Mouse (Mus musculus) bone marrow, adult 2 months (tissue): Measurements from ENCODE around the gene Slc22a4. TPM values are rescaled to one million over a fixed set of nuclear protein-coding genes. Genes with fewer than 3 reads are reported as not detected.
"Not testable (repeated sequence)": the region's sequence is repeated elsewhere in the genome, so short reads cannot be mapped to it uniquely, and the experiment has no call there.

Experiments
- H3K27ac ChIP-seq: fragments of 200-500 bp; 2 replicates; pipeline ENCODE4 v1.5.1; 2012; ENCODE audit warnings: low read depth, mild to moderate bottlenecking, control low read depth, inconsistent platforms, low read length; ENCODE audit not compliant: control insufficient read depth, poor library complexity, insufficient read depth
- H3K4me1 ChIP-seq: fragments of 200-500 bp; 2 replicates; pipeline ENCODE4 v1.6.1; 2011; ENCODE audit warnings: low read length; ENCODE audit not compliant: control insufficient read depth, insufficient read depth
- H3K4me3 ChIP-seq: fragments of 200-500 bp; replicated peaks from 2 replicates; pipeline ENCODE3; 2011; ENCODE audit warnings: mild to moderate bottlenecking, low read depth, low read length, control low read depth; ENCODE audit not compliant: control insufficient read depth
- CTCF ChIP-seq: fragments of 200-500 bp; IDR thresholded peaks from 2 replicates; pipeline ENCODE4 v1.5.1; 2011; ENCODE audit warnings: low read length, control low read depth; ENCODE audit not compliant: control insufficient read depth, insufficient read depth
- POLR2A ChIP-seq: fragments of 200-500 bp; IDR thresholded peaks from 2 replicates; pipeline ENCODE4 v1.6.1; 2011; ENCODE audit warnings: low read depth, mild to moderate bottlenecking, control low read depth, low read length, borderline replicate concordance; ENCODE audit not compliant: control insufficient read depth
- WGBS: fragments of 180-500 bp; shearing (Covaris S2); methylation state at CpG from one replicate; pipeline ENCODE4 v1.1.7; 2018; 5-methylcytosine and 5-hydroxymethylcytosine counted together
- polyA plus RNA-seq: library from polyadenylated mRNA; stranded (reverse); fragments of >200 nt; gene quantifications from 2 replicates; pipeline ENCODE4 v1.2.4, GENCODE M21; 2011; ENCODE audit warnings: low replicate concordance; ENCODE audit not compliant: missing spikeins, insufficient read depth, insufficient read length

Slc22a4 gene
- polyA plus RNA-seq, 1 experiment = 34.8 TPM

DNA sequence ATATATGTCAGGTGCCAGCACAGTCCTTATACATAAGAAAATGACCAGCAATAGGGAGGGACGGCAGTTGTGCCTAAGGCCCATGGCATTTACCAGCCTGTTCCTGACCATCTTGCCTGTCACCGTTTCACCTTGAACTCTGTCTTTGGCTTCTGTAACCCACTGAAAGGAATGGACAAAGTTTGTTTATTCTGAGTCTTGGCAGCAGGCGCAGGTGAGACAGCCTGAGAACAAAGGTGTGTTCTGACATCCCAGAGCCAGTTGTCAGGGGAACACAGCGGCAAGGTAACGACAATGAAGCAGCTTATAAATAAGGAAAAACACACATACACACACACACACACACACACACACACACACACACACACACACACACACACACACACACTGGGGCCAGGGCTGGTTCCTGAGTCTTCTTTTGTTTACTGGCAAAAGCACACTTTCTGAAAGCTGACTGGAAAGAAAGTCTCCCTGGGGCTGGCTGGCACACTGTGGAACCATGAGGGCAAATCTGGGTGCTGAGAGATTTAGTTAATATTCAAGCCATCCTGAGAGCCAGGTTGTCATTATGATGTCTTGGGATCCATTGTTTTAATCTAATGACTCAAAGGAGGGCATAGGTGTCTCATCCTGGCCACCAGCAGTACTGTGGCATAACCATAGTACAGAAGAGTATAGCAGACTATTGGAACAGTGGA lies 6.3 kb downstream of the Slc22a4 start:
- no peak overlapping the region for H3K27ac ChIP-seq
- H3K4me3 ChIP-seq = no peak overlapping the region
- H3K4me1 ChIP-seq = no peaks in the 10 kb centered on the region; the same call in 1 of the 2 replicates
- 92% methylated on average over 5 of the region's 5 CpGs for WGBS
- TF ChIP-seq POLR2A = no peak
- no peak for TF ChIP-seq CTCF

DNA sequence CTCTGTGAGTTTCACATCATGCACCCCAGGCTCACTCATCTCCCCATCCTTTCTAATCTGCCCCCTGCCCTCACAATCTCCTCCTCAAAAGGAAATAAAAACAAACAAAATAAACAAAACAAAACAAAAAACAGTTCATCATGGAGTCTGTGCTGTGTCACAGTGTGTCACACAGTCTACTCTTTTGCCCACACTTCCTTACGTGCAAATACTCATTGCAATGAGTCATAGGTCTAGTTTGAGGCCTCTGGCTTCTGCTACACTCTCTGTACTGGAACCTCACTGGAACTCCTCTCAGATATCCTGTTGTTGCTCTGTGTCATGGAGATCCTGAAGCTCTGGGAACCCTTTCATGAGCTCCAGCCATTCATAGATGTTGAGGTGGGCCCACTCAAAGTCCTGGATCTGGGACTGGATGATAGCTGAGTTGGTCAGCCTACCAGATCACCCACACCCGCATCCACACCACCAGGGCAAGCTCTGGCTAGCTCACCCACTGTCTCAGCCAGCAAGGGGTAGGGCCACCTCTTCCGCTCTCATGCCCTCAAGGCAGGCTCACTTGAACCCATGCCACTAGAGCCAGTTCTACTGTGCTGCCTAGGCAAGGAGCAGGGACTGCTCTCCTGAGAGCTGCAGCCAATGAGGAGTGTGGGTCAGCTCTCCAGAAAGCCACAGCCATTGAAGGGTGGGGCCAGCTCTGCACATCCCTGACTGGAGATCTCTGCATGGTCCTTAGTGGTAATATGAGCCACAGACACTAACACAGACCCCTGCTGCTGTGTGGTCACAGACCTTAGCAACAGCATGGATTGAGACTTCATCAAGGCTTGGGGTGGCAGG lies 8.8 kb downstream of the Slc22a4 start:
- Histone ChIP-seq H3K27ac (no peak overlapping the region), H3K4me1 (no peaks in the 10 kb centered on the region; the same call in 1 of the 2 replicates), H3K4me3 (no peak overlapping the region)
- WGBS = 84% methylated on average over 3 of the region's 3 CpGs
- TF ChIP-seq POLR2A (no peak), CTCF (no peak)

DNA sequence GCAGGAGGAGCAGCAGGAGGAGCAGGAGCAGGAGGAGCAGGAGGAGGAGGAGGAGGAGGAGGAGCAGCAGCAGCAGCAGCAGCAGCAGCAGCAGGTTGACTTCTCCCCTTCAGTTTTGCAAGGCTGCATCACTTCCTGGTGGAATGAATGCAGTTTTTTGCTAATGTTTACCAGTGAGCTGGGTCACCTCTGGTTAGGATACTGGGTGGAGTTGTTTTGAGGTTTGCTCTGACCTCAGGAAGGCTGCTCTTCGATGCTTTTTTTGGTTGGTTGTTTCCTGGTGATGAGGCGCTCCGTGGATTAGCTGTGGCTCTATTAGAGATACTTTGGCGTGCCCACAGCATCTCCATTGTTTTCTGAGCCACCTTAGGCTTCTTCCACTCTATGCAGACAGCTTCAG lies 10.3 kb downstream of the Slc22a4 start:
- no peak overlapping the region for H3K4me3 ChIP-seq
- WGBS = 53% methylated on average over 4 of the region's 4 CpGs
- no peak overlapping the region for H3K27ac ChIP-seq
- TF ChIP-seq CTCF (no peak), POLR2A (no peak)
- no peaks in the 10 kb centered on the region for H3K4me1 ChIP-seq

DNA sequence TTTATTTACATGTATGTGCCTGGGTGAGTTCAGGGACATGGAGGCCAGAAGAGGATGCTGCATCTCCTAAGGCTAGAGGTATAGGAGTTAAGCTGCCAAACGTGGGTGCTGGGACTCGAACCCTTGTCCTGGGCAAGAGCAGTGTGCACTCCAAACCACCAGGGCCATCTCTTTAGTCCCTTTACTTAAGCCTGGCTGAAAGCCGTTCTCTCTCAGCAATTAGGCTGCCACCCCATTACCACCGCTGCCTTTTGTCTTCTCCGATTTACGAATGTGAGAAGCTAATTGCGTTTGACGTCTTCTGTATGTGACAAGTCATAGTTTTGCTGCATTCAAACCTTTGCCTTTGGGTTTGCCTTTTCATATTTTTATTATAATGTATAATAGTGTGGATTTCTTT lies 11.8 kb downstream of the Slc22a4 start:
- H3K4me3 ChIP-seq = no peak overlapping the region
- H3K4me1 ChIP-seq = no peaks in the 10 kb centered on the region
- H3K27ac ChIP-seq = no peak overlapping the region
- TF ChIP-seq POLR2A (no peak), CTCF (no peak)
- WGBS = 94% methylated on average over 8 of the region's 8 CpGs

DNA sequence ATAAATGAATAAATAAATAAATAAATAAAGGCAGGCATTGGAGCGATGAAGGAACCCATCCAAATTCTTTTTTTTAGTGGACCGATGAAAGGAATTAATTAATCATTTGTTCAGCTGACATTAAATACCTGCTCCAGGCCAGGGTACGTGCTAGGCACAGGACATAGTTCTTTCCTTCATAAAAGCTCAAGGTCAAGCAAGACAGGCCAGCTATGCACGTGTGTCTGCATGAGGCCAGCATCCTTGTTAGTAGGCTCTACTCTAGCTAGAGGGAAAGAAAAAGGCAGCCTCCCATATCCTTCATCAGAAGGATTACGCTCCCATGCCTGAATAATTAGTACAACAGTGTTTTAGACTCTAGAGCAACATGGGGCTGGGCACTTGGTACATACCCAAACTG lies 14.9 kb downstream of the Slc22a4 start:
- Histone ChIP-seq H3K4me1 (no peaks in the 10 kb centered on the region; the same call in 1 of the 2 replicates), H3K4me3 (no peak overlapping the region), H3K27ac (no peak overlapping the region)
- 95% methylated on average over 5 of the region's 5 CpGs for WGBS
- no peak for TF ChIP-seq CTCF
- TF ChIP-seq POLR2A = no peak

DNA sequence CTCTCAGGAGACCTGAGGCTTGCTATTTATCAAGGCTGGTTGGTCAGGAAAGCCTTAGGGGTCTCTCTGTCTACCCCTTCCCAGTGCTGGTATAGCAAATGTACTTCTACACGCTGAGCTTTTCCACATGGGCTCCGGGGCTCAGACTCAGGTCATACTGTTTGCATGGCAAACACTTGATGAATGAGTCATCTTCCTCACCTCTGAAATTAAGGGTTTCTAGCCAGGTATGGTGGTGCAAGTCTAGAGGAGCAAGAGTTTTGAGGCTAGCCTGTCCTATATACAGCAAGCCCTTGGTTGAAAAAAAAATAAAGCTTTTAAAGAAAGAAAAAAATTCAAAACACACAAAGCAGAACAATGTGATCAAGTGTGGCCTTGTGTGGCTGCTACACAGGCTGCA lies 16.6 kb downstream of the Slc22a4 start:
- H3K4me3 ChIP-seq = no peak overlapping the region
- WGBS = 92% methylated on average over 2 of the region's 2 CpGs
- TF ChIP-seq CTCF (no peak), POLR2A (no peak)
- H3K27ac ChIP-seq = no peak overlapping the region
- peaks cover 2% of the 10 kb centered on the region for H3K4me1 ChIP-seq

DNA sequence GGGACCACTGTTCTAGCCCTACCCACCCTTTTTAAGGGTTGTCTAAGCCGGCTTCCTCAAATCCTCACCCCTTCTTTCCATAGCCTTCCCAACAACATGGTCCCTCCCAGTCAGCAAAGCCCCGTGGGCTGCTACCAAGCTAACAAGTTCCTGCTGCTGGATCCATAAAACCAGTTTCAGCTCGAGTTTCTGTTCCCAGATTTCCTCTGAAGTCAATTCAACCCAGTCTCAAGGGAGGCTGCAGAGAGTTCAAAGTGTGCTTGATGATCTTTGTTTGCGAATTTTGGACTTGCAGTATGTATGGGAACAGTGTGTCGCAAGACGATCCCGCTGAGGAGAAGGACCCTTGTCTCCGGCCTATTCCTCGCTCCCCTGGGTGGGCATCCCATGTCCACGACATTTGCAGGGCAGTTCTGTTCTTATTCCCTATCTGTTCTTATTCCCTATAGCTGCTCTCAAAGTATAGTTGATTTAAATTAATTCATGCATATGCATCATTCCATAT lies 19.4 kb downstream of the Slc22a4 start:
- H3K27ac ChIP-seq = no peak overlapping the region
- TF ChIP-seq POLR2A (no peak), CTCF (no peak)
- H3K4me1 ChIP-seq = peaks cover 8% of the 10 kb centered on the region
- 86% methylated on average over 10 of the region's 10 CpGs for WGBS
- H3K4me3 ChIP-seq = no peak overlapping the region

DNA sequence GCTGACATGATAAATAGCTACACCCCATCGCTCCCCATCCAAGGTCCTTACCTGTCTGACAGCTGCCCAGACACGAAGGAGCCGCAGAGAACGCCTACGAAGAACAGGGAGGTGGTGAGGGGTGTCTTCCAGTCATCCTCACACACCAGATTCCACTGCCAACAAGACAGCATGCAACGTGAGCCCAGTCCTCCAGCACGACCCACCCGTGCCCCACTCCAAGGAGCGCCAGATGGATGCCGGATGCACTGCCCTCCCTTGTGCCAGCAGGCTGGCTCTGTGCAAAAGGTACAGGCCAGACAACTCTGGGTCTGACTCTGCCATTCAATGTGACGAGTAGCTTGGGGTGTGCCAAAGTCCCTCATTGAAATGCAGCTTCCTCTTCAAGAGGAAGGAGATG lies 20.2 kb downstream of the Slc22a4 start:
- peaks cover 8% of the 10 kb centered on the region for H3K4me1 ChIP-seq
- H3K4me3 ChIP-seq = no peak overlapping the region
- H3K27ac ChIP-seq = no peak overlapping the region
- WGBS = 93% methylated on average over 11 of the region's 11 CpGs
- TF ChIP-seq CTCF (no peak), POLR2A (no peak)

DNA sequence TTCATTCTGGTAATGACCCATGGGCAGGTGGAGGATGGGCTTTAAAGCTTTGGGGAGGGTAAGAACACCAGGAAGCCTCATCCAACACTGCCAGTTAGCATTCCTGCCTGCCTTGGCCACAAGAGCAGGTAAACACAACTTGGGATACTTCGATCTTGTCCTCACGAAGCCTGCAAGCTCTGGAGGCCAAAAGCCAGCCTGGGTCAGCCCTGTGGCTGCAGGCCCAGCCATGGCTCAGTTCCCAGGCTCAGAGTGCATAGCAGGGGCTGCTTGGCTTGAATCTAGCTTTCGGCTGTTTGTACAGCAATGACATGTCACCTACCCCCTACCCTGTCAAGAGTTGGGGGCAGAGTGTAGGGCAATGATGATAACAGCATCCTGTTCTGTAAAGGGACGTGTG lies 21.0 kb downstream of the Slc22a4 start:
- H3K4me3 ChIP-seq = no peak overlapping the region
- WGBS = 87% methylated on average over 4 of the region's 4 CpGs
- peak overlapping the region; percentile 70 for H3K27ac ChIP-seq
- TF ChIP-seq POLR2A (no peak), CTCF (no peak)
- peaks cover 8% of the 10 kb centered on the region for H3K4me1 ChIP-seq

DNA sequence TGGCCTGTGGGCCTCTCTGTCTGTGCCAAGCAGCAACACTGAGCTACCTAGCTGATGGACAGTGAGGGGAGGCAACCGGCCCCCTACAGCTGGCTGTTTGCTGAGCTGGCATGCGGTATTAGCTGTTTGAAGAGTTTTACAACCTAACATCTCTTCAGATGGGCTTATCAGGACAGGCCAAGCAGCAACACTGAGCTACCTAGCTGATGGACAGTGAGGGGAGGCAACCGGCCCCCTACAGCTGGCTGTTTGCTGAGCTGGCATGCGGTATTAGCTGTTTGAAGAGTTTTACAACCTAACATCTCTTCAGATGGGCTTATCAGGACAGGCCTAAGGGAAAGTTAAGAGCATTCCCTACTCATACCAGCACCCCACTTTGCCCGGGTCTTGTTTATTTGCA lies 21.5 kb downstream of the Slc22a4 start:
- H3K27ac ChIP-seq = peak overlapping the region; percentile 51; the same call in 1 of the 2 replicates
- H3K4me1 ChIP-seq, H3K4me3 ChIP-seq: not testable (repeated sequence)
- 59% methylated on average over 5 of the region's 5 CpGs for WGBS
